Mouse (Mus musculus): ENCODE results near the gene Srgap3.
"Not testable (repeated sequence)": the region's sequence is repeated elsewhere in the genome, so short reads cannot be mapped to it uniquely, and the experiment has no call there.

The Srgap3 gene

GRCm38 (mm10) chr6:112752007-112752406 is 195.1 kb downstream of the Srgap3 start:
- no peak for DNase-seq (ENCODE audit: low read depth)

DNA sequence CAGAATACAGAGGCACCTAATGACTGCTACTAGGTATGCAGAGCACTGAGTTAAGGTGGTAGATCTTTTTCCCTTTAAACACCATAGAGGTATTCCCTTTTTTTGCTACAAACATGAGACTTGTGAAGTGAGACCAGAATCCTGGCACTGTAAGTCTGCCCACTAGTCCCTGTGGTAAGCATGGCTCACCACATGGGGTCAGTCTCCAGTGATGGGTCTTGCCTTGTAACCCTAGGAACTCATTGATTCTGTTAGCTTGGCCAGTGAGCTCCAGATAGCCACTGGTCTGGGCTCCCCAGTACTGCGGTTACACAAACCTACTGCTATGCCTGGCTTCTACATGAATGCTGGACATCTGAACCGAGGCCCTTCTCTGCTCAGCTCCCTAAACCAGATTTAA is 204.8 kb downstream of the Srgap3 start:
- DNase-seq (ENCODE audit: low read depth) = no peak

DNA sequence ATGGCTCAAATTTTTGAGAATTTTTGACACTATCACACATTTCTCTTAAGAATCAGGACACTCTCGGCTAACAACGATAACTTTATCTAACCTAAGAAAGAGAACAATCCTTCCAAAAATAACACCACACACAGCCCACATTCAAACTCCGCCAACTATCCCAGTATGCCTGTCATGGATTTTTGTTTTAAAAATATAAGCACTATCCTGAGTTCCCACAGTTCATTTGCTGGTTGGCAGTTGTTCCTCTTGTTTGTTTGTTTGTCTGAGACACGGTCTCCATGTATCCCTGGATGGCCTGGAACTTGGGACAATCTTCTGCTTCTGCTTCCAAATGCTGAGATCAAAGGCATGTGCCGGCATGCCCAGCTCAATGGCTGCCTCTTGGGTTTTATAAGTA is 205.3 kb downstream of the Srgap3 start:
- no peak for DNase-seq (ENCODE audit: low read depth)

DNA sequence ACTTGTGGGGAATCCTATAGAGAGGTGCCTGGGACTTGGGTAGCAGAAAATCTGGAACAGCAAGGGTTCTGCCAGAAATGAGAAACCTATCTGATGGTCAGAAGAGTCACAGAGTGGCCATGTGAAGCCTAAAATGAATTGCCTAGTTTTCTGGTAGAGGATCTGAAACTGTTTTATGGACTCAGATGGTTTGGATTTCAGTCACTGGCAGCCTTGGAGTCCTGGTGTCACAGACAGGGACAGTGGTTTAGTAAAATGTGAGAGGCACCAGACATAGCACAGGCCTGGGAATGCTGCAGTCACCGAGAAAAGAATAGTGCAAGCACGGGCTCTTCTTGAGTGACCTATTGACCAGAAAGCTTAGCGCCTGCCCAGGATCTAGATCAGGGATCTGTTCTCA is 207.4 kb downstream of the Srgap3 start:
- DNase-seq (ENCODE audit: low read depth) = no peak

DNA sequence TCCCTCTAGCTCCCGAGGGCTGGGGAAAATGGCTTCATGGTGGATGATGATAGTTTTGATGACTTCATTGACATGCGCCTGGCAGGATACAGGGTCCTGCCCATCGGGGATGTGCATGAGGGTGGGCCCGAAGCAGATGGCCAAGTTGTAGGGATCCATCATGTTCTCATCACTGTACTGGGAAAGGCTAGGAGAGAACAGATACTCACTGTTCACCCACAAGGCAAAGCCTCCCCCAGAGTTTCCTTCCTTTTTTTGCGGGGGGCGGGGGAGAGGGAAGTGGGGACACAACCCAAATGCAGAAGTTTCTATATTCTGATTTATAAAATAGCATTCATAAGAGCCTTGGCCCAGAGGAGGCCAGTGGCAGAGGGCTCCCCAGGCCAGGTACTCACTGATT is 208.1 kb downstream of the Srgap3 start:
- DNase-seq (ENCODE audit: low read depth) = no peak

GRCm38 (mm10) chr6:112736471-112736870 is 210.6 kb downstream of the Srgap3 start:
- no peak for DNase-seq (ENCODE audit: low read depth)

GRCm38 (mm10) chr6:112735054-112735453 is 212.0 kb downstream of the Srgap3 start:
- no peak for DNase-seq (ENCODE audit: low read depth)

- no peak for DNase-seq (ENCODE audit: low read depth)
Observed at GRCm38 (mm10) chr6:112733942-112734341, 213.1 kb downstream of the Srgap3 start.

DNA sequence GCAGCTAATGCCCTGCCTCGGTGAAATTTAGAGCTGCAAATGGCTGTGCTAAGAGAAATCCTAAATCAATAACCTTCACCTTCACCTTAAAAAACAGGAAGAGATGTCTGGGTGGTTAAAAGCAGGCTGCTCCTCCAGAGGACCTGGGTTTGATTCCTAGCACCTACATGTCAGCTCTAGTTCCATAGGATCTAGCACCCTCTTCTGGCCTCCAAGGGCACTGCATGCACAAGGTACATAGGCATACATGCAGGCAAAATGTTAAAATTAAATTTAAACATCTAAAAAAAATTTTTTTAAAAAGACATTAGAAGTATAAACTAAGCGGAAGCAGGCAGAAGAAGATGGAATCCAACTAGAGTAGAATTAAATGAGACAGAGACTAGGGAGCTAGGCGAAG is 214.6 kb downstream of the Srgap3 start:
- DNase-seq (ENCODE audit: low read depth) = peak; percentile 16

GRCm38 (mm10) chr6:112731386-112731785 is 215.7 kb downstream of the Srgap3 start:
- no peak for DNase-seq (ENCODE audit: low read depth)

- no peak for DNase-seq (ENCODE audit: low read depth)
Observed at GRCm38 (mm10) chr6:112728760-112729422, 218.2 kb downstream of the Srgap3 start.

GRCm38 (mm10) chr6:112725468-112725867 is 221.6 kb downstream of the Srgap3 start:
- no peak for DNase-seq (ENCODE audit: low read depth)

DNA sequence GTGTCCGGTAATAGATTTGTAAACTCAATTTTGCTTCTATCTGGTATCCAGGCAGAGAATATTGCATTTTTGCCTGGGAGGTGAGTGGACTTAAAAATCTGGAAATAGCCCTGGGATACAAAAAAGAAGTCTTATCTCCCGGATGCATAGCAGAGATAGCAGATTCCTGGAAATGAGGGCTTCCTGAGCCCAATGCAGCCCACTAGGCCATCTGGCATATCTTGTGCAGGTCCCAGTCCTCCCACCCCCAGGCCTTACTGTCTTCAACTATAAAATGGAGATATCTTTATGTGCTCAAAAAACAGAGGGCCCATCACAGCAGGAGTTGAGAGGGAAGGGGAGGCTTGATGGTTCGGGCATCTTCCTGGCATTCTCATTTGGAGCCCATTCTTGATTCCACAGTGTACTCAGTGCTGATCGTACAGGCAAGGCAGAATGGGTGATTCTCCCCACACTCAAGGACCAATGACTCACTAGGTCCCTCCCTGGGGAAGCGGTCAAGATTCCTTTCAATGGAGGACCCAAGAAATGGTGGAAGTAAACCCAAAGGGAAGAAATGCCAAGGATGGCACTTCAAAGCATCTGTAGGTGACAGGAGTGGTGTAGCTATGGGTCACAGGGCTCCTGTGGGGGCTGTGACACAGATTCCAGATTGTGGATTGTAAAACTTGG is 226.5 kb downstream of the Srgap3 start:
- no peak for DNase-seq (ENCODE audit: low read depth)

DNA sequence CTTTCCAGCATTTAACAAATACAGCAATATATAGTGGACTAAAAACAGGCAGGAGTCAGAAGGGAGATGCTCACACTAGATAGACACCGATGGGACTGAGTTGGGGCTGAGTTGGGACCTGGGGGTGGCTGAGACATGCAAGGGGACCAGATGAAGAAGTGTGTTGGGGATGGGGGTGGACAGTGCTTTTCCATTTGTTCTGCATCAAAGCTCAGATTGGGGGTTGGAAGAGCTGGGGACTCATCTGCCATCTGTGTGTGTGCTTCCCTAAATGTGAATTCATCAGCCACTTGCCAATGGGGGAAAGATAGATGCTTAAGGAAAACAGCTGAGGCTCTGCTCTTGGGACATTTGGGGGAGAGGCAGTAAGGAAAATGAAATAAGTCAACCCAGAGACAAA is 227.1 kb downstream of the Srgap3 start:
- DNase-seq (ENCODE audit: low read depth) = no peak

DNA sequence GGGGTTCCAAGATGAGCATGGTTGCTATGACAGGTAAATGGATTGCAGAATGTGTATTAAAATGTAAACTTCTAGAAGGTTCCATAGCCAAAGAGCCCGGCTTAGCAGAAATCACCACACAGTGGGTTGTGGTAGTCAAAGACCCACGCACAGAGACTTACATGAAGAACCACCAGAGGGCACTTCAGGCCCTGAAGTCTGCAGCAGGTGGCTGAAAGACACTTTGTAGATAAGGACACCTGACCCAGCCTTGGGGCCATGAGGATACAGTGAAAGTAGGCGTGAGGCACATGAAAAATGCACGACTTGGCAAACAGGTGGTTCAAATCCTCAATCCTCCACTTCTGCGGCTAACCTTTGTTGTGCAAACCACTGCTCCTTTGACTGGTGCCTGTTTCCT is 229.9 kb downstream of the Srgap3 start:
- peak; percentile 29 for DNase-seq (ENCODE audit: low read depth)

GRCm38 (mm10) chr6:112713951-112714350 is 233.1 kb downstream of the Srgap3 start:
- DNase-seq (ENCODE audit: low read depth) = no peak

GRCm38 (mm10) chr6:112702296-112702695 is 244.8 kb downstream of the Srgap3 start:
- not testable (repeated sequence) for DNase-seq (ENCODE audit: low read depth)

- DNase-seq (ENCODE audit: low read depth) = peak; percentile 73
Observed at GRCm38 (mm10) chr6:112700392-112700791, 246.7 kb downstream of the Srgap3 start.

DNA sequence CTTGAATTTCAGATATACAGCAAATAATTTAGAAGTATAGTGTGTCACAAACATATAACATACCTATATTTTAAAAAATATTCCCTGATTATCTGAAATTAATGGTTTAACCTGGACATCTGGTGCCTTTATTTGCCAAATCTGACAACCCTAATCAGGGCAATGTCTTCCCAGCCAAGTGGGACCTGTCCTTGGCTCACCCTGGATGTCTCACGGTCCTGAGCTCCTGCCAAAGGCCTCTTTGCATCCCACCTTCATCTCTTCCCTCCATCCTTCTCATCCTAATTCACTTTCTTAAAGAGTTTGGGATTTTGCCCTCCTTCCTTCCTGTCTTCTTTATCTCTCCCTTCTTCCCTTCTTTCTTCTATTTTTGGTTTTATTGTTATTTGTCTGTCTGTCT is 248.0 kb downstream of the Srgap3 start:
- DNase-seq (ENCODE audit: low read depth) = peak; percentile 3

DNA sequence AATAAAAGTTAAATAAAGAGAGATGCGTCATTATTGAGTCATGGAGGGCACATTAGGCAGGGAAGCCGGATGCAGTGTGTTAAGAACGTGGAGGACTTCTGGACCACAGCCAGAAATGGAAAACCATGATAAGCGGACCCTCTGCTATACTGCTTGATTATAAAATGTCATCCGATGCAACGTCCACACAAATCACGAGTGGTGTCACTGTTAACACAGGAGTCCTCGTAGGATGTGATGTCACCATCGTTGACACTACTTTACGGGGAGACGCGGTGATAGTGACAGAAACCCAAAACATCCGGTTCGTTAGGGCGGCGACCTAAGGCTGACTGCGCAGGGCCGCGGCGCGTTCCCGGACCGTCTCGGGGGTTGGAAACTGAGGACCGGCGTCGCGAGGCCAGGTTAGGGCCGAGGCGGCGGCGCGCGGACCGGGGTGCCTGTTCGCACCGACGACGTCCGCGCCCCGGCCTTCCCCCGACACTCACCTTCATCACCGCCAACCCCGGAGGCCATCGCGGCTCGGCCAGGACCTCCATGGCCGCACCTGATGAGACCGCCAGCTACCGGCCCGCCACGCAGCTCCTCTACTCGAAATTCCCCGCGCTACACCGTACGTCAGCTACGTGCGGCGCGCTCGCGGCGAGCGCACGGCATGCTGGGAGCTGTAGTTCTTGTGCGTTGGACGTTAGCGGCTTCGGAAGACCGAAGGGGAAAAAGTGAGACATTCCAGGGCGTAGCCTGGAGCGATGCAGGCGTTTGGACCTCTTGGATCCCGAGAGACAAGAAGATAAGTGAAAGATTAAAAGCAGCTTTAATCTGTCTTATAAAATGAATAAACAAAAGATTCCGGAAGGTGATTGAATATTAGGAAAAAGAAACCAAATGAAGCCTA is 250.8 kb downstream of the Srgap3 start, which contains the start of gene Rad18:
TSS of gene Rad18 (minus strand) at position 631 of the 895 bp plus-strand sequence.
- peak; percentile 95 for DNase-seq (ENCODE audit: low read depth)

GRCm38 (mm10) chr6:112694492-112694891 is 252.6 kb downstream of the Srgap3 start:
- DNase-seq (ENCODE audit: low read depth) = peak; percentile 9

DNA sequence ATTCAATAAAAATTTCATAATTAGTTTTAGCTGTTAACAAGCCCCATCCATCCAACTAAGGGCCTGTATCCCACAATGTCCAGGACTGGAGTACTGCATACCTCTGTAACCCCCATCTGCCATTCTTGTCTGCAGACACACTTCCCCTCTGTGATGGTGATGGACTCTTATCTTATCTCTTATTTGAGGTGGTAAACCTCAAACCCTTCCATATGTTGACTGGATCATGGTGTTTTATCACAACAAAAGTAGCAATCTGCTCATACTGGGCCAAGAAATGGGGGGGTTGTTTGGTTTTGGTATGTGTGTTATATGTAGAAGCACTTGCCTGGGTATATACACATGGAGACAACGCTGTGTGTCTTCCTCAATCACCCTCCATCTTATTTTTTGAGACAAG is 255.5 kb downstream of the Srgap3 start:
- DNase-seq (ENCODE audit: low read depth) = no peak

DNA sequence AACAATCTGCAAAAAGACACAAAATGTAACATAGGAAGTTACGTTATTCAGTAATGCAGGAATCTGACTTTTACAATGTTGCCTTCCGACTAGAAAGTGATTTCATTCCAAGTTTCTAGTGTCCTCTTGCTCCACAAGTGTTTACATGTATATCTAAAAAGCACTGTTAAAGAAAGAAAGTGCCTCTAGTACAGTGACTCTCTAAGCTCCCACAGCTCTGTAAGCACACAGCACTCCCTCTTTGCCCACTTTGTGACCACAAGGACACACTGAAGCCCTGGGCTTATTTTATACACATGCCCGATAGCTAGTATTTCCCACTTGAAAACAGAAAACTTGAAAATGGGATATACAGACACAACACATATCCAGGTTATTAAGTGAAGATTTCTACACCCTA is 259.0 kb downstream of the Srgap3 start:
- DNase-seq (ENCODE audit: low read depth) = no peak
